Mouse (Mus musculus) kidney, adult 2 months (tissue): Measurements from ENCODE around the gene Pgc. TPM values are rescaled to one million over a fixed set of nuclear protein-coding genes. Genes with fewer than 3 reads are reported as not detected.

Source experiments
- DNase-seq: peaks from one replicate; pipeline ENCODE4 v3.0.0; 2021
- H3K27ac ChIP-seq: fragments of 200-500 bp; 2 replicates; pipeline ENCODE4 v1.5.1; 2012; ENCODE audit warnings: low read depth, low read length, control low read depth, inconsistent platforms; ENCODE audit not compliant: insufficient read depth
- H3K27me3 ChIP-seq: fragments of 200-500 bp; replicated peaks from 2 replicates; pipeline ENCODE4 v1.6.1; 2012; ENCODE audit warnings: mild to moderate bottlenecking, moderate library complexity, low read length, inconsistent platforms; ENCODE audit not compliant: control insufficient read depth, insufficient read depth
- H3K36me3 ChIP-seq: fragments of 200-500 bp; 2 replicates; pipeline ENCODE4 v1.6.1; 2012; ENCODE audit warnings: mild to moderate bottlenecking, moderate library complexity, low read length, inconsistent platforms; ENCODE audit not compliant: control insufficient read depth, insufficient read depth
- H3K4me1 ChIP-seq: fragments of 200-500 bp; 2 replicates; pipeline ENCODE4 v1.6.1; 2011; ENCODE audit warnings: low read length; ENCODE audit not compliant: control insufficient read depth, insufficient read depth
- H3K4me3 ChIP-seq: fragments of 200-500 bp; 2 replicates; pipeline ENCODE4 v1.5.1; 2011; ENCODE audit warnings: mild to moderate bottlenecking, low read depth, low read length, control low read depth; ENCODE audit not compliant: insufficient read depth
- CTCF ChIP-seq: fragments of 200-500 bp; conservative IDR thresholded peaks from 2 replicates; pipeline ENCODE4 v1.5.1; 2011; ENCODE audit warnings: low read depth, mild to moderate bottlenecking, control low read depth, low read length, moderate library complexity, mixed read lengths; ENCODE audit not compliant: insufficient read depth, insufficient read length
- POLR2A ChIP-seq: fragments of 200-500 bp; IDR thresholded peaks from one replicate; pipeline ENCODE4 v1.6.1; 2011; ENCODE audit warnings: low read depth, low read length, control low read depth
- WGBS: fragments of 180-500 bp; shearing (Covaris S2); methylation state at CpG from one replicate; pipeline ENCODE4 v1.1.7; 2018; 5-methylcytosine and 5-hydroxymethylcytosine counted together
- polyA plus RNA-seq: library from polyadenylated mRNA; depleted of rRNA; stranded (reverse); fragments of >200 nt; gene quantifications from 2 replicates; pipeline ENCODE4 v1.2.3, GENCODE M21; 2012

Gene Pgc
- polyA plus RNA-seq, 1 experiment: 1.0 TPM

DNA sequence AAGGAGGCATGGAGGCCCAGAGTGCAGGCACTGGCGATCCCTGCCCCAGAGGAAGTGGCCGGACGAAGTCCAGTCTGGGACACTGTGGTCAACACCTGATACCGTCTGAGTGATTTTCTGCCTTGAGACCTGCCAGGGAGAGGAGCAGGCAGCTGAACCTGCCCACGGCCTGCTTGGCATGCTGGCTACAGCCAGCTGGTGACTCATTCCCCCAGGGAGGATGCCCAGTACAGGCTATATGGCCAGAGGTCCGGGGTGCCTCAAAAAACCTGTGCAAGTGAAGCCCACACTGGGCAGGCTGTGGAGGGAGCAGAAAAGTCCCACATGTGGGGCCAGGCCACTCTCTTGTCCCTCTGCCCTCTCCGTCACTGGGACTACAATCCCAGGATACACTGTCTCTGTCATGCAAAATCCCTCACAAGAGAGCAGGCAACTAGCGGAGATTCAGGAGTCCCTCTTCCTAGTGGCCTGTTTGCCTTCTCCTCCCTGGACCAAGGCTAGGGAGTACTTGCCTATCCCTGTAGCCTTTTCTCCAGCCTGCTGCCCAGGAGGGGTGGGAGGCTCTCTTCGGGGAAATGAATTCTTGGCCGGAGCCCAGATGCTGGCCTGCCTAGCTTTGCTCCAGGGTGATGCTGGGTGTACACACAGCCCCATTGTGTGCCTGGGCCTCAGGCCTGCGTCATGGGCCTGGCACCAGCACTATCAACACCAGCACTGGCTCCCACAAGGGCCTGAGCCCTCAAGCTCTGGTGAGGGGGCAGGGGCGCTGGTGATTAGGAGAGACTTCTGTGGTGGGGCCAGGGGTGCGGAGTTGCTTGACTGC is 36.1 kb downstream of the Pgc start:
- no peak overlapping the region for H3K4me3 ChIP-seq
- peak; percentile 76 for DNase-seq
- peak overlapping the region; percentile 17; the same call in 1 of the 2 replicates for H3K27ac ChIP-seq
- H3K27me3 ChIP-seq: no peaks in the 10 kb centered on the region
- no peak for TF ChIP-seq POLR2A
- no peak for TF ChIP-seq CTCF
- 45% methylated on average over 13 of the region's 13 CpGs for WGBS
- peaks cover 17% of the 10 kb centered on the region; the same call in 1 of the 2 replicates for H3K4me1 ChIP-seq
- H3K36me3 ChIP-seq: no peaks in the 10 kb centered on the region

DNA sequence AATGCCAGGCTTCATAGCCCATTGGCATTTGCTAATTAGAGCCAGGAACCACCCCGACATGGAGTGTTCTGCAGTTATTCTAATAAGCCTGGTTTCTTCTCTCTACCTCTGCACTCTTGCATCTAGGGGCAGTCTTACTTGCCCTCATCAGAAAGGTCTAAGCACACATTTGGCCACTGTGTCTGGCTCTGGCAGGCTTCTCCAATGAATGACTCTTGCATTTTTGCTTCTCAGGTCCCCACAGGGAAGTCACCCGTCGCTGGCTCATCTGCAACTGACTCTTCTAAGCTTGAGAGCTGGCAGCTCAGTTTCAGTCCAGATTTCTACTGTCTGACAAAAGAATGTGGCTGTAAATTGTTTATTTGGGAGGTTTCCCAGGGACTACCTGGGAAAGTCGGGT is 39.3 kb downstream of the Pgc start:
- no peaks in the 10 kb centered on the region for H3K27me3 ChIP-seq
- WGBS: 59% methylated on average over 4 of the region's 4 CpGs
- H3K4me3 ChIP-seq: no peak overlapping the region
- H3K27ac ChIP-seq: no peak overlapping the region
- no peak for TF ChIP-seq CTCF
- TF ChIP-seq POLR2A: no peak
- no peaks in the 10 kb centered on the region for H3K36me3 ChIP-seq
- H3K4me1 ChIP-seq: peaks cover 15% of the 10 kb centered on the region; the same call in 1 of the 2 replicates
- DNase-seq: no peak

DNA sequence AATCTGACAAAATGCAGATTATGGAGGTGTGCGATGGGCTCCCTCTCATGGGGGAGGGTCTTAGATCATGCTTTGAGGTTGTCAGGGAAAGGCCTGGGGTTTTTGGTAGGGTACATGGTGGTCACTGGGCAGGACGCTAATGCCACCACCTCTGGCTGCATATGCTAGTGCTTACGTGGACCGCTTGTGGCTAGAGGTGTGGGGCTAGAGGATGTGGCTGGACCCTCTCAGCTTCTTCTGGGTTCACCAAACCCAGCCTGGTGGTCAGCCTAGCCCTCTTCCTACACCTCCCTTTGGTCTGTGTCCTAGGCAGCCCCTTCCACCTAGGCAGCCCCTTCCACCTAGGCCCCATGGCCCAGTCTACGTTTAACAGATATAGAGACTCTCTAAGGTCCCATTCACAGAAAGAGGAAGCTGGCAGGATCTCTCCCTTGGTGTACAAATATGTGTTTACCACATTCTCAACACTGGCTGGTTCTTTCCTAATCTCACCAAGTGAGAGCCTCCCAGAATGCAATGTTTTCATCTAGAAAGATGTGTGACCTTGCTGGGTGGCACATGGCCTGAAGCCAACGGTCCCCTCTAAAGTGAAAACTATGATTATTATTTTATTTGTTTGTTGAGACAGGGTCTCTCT is 39.9 kb downstream of the Pgc start:
- no peak for TF ChIP-seq POLR2A
- TF ChIP-seq CTCF: no peak
- H3K36me3 ChIP-seq: no peaks in the 10 kb centered on the region
- peaks cover 15% of the 10 kb centered on the region; the same call in 1 of the 2 replicates for H3K4me1 ChIP-seq
- H3K4me3 ChIP-seq: no peak overlapping the region
- WGBS: 88% methylated on average over 6 of the region's 6 CpGs
- no peak overlapping the region for H3K27ac ChIP-seq
- no peaks in the 10 kb centered on the region for H3K27me3 ChIP-seq
- DNase-seq: no peak

DNA sequence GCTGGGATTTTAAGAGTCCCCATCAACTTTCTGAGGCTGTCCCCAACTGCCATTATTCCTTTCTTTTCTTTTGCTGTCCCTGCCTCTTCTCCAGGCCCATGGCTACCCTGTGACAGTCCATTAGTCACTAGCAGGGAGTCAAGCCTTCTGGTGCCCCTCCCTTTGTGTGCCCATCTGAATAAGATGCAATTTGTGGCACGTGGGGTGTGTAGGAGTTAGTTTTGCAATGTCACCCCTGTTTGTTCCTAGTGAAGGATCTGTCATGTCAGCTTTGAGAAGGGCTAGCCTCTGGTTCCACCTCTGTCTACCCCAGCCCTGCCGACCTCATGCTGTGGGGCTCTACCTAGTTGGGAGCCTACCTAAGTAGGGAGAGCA is 40.4 kb downstream of the Pgc start:
- Histone ChIP-seq H3K4me1 (peaks cover 12% of the 10 kb centered on the region; the same call in 1 of the 2 replicates), H3K36me3 (no peaks in the 10 kb centered on the region), H3K4me3 (no peak overlapping the region), H3K27me3 (no peaks in the 10 kb centered on the region), H3K27ac (no peak overlapping the region)
- TF ChIP-seq POLR2A (no peak), CTCF (no peak)
- no peak for DNase-seq
- WGBS: 69% methylated on average over 2 of the region's 2 CpGs

GRCm38 (mm10) chr17:47767456-47768141 is 41.0 kb downstream of the Pgc start:
- Histone ChIP-seq H3K4me3 (no peak overlapping the region), H3K4me1 (peaks cover 7% of the 10 kb centered on the region; the same call in 1 of the 2 replicates), H3K36me3 (no peaks in the 10 kb centered on the region), H3K27ac (no peak overlapping the region), H3K27me3 (no peaks in the 10 kb centered on the region)
- 57% methylated on average over 16 of the region's 17 CpGs for WGBS
- DNase-seq: no peak
- TF ChIP-seq POLR2A (no peak), CTCF (no peak)

GRCm38 (mm10) chr17:47768707-47769276 is 42.1 kb downstream of the Pgc start:
- no peak overlapping the region for H3K4me3 ChIP-seq
- WGBS: 46% methylated on average over 12 of the region's 12 CpGs

More at GRCm38 (mm10) chr17:47768707-47769276, 42.1 kb downstream of the Pgc start:
- Histone ChIP-seq H3K36me3 (no peaks in the 10 kb centered on the region), H3K27ac (no peak overlapping the region), H3K4me1 (peaks cover 5% of the 10 kb centered on the region; the same call in 1 of the 2 replicates), H3K27me3 (no peaks in the 10 kb centered on the region)
- DNase-seq: peak; percentile 45
- peak; percentile 26; the same call in 1 of the 2 replicates for TF ChIP-seq CTCF
- no peak for TF ChIP-seq POLR2A
